Mouse (Mus musculus) small intestine, adult 2 months (tissue): ENCODE data around the gene Fer.

ENCODE experiments used
- CTCF ChIP-seq: fragments of 200-500 bp; IDR thresholded peaks from 2 replicates; pipeline ENCODE4 v1.5.1; 2012; ENCODE audit warnings: low read depth, mild to moderate bottlenecking, control low read depth, inconsistent platforms, low read length, moderate library complexity, mixed read lengths; ENCODE audit not compliant: insufficient replicate concordance, insufficient read length; ENCODE audit errors: extremely low read depth
- POLR2A ChIP-seq: fragments of 200-500 bp; IDR thresholded peaks from 2 replicates; pipeline ENCODE4 v1.6.1; 2012; ENCODE audit warnings: low read depth, mild to moderate bottlenecking, control low read depth, inconsistent platforms, low read length, moderate library complexity

DNA sequence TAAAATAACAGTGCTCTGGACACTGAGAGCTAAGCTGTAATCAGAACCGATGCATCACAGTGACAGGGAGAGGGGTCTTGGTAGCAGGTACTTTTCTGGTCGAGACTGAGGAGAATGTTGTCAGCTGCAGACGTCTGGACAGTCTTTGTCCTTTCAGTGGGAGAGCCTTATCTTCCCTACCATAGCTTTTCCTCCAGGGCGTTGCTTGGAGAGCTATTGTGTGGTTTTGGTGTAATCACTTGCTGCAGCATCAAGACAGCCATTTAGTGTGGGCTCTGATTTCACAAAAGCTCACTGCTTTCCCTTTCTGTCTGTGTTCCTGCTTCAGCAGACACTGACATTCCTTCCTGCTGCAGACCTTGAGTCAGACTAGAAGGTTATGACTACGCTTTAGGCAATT lies 107.4 kb downstream of the Fer start:
- TF ChIP-seq CTCF: no peak
- TF ChIP-seq POLR2A: no peak
